Mouse (Mus musculus): ENCODE data around the gene Cd83.

The Cd83 gene

DNA sequence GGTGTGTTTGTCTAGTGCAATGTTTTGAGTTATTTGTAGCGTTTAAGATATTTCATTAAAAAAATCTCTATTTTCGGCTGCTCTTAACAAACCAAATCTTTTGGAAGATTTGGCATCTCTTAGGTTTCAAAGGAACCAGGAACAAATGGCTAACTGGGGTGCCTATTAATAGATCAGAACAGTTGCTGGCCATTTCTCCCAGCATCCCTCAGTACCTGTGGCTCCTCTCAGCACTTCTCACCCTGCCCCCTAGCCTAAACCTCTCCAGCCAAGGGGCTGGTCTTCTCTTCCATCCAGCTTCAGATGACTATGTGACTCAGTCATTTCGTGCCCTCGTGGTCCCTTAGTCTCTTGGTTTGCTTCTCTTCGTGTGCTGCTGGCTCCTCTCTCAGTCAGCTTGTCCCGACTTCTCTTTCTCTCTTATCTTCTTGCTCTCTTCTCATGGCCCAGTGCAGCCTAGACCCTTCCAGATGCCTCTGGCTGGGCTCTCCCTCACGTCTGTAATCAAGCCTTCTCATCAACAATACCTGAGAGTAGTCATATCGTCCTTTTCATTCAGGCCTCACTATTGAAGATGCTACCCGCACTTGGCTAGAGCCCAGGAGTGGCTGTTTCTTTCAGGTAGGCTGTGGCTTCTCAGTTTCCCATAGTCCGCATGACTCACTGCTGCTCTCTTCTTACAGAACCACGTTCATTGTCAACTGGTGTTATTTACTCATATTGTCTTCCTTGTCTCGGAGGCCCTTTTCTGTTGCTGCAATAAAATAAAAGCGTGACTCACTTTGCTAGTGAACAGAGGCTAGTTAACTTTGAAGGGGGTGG is 9.8 kb upstream of the Cd83 start:
- no peak for DNase-seq

- DNase-seq = no peak
These were observed 9.2 kb upstream of the Cd83 start for GRCm38 (mm10) chr13:43775427-43775733.

DNA sequence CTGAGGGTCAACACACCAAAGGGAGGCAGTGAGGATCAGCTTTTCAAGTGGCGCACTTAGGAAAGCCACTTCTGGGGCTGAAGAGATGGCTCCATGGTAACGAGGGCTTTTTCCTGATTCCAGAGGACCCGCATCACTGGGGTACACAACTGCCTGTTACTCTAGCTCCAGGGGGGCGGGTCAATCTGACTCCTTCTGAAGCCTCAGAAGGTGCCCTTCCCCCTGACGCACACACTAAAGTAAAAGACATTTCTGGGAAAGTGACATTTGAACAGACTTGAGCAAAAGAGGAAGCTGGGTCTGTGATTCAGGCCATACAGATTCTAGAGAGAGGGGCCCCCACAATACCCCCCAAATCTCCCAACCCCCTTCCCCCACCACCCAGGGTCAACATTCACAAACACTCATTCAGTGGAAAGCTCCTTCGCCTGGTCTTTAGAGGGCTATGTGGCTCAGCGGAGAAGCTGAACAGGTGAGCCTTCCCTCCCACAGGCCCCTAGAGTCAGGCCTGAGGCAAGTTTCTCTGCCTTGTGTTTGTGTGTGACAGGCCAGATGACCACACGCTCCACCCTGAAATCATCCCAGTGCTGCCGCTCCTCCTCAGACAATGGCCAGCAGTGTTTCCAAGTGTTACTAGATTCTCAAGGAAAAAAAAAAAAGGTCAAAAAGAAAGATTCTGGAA is 7.1 kb upstream of the Cd83 start:
- DNase-seq = no peak

GRCm38 (mm10) chr13:43778021-43778649 is 6.4 kb upstream of the Cd83 start:
- no peak for DNase-seq

- DNase-seq = no peak
These were observed 5.6 kb upstream of the Cd83 start for GRCm38 (mm10) chr13:43778971-43779370.

GRCm38 (mm10) chr13:43780071-43780470 is 4.5 kb upstream of the Cd83 start:
- DNase-seq = no peak

- no peak for DNase-seq
These were observed 1.1 kb downstream of the Cd83 start for GRCm38 (mm10) chr13:43785712-43786072.

- DNase-seq = no peak
These were observed 1.7 kb downstream of the Cd83 start for GRCm38 (mm10) chr13:43786171-43786795.

GRCm38 (mm10) chr13:43787262-43787661 is 2.7 kb downstream of the Cd83 start:
- DNase-seq = no peak

DNA sequence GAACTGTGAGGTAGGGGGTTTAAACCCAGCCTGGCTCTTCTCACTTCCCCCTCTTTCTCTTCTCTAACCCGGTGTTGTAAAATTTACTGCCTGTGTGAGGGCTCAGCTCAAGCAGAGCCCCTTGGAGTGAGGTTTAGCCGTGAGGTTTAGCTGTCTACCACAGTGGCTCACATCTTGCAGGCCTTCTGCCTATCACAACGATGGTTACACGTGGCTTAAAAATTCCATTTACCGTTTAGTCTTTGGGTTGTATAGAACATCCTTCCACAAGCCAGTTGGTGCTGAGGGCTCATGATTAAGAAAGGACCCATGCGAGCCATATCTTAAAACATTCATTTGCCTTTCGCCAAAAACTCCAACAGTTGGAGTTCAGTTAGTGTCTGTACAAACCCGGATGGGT is 3.5 kb downstream of the Cd83 start:
- DNase-seq = no peak

DNA sequence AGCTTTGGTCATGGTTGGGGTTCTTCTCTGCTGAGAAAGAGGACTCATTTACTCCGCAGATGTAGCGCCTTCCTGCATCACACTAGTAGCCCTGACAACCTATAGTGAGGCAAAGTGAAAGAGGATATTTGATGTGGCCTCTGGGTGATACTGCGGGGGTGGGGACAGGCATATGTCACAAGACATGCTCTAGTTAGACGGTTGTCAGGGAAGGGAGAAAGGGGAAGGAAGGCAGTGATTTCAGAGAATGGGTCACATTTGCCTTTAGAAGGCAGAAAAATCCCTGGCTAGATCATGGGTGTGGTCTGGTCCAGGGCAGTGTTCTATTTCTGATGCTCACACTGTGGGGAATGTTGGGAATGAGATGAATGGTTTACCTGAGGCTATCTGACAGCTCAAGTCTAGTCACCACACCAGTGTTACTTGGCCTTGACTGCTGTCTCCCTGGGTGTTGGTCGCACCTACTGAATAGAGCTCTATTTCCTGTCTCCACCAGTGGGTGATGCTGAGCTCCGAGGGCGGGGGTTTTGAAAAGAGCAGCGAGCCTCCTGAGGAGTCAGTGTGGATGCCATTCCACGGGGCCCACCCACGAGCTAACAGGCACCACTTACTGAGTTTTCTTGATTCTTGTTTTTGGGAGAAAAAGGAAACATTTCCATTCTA is 4.5 kb downstream of the Cd83 start:
- DNase-seq = peak; percentile 50

DNA sequence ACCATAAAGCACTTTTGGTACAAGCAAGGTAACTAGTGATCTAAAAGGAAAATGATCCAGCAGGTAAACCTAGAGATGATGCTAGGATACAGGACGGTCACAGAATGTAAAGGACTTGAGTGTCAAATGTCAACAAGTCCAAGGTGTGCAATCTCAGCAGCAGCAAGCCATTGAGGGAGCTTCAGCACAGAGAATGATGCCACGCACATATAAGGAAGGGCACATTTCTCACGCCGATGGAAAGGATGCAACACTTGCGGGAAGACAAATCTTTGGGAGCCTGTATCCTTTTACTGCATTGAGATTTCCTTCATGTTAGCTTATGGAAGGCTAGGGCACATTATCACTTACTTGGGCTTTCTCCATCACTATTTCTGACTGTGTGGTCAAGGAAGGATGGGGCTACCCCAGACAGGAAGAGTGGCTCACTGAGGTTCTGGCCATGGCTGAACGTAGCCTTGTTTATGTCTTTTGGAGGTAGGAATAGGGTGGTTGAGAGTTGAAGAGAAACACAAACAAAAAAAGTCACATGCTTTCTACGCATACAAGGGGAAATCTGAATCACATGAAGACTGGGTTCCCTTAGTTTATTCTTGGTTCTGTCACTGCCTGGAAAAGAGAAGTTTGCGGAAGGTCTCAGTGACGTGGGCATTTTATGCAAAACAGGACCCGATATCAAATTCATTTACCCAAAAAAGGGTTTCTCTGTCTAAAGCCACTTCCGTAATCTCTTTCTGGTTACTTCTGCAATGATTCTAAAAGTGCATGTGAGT is 5.8 kb downstream of the Cd83 start:
- DNase-seq = no peak

GRCm38 (mm10) chr13:43795334-43795733 is 10.8 kb downstream of the Cd83 start:
- DNase-seq = peak; percentile 51

- no peak for DNase-seq
These were observed 14.1 kb downstream of the Cd83 start for GRCm38 (mm10) chr13:43798655-43799054.

DNA sequence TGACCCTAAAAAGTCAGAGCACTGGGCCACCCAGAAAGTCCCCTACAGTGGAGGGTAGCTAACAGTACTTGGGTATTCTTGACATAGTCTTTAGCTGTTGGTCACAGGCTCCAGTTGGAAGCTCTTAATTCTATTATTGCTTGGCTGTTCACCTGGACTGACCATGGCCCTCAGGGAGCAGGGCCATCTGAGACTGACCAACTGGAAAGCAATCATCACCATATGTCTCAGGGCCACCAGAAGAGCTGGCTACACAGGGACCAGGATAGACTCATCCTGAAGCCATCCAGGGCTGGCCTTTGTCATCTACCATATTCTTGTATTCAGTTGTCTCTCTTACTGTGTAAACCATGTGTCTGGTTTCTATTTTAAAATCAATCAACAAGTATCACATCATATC is 15.6 kb downstream of the Cd83 start:
- no peak for DNase-seq

GRCm38 (mm10) chr13:43801961-43802360 is 17.4 kb downstream of the Cd83 start:
- no peak for DNase-seq

- DNase-seq = no peak
These were observed 18.0 kb downstream of the Cd83 start for GRCm38 (mm10) chr13:43802361-43803137.

GRCm38 (mm10) chr13:43804648-43805047 is 20.1 kb downstream of the Cd83 start:
- peak; percentile 24 for DNase-seq

DNA sequence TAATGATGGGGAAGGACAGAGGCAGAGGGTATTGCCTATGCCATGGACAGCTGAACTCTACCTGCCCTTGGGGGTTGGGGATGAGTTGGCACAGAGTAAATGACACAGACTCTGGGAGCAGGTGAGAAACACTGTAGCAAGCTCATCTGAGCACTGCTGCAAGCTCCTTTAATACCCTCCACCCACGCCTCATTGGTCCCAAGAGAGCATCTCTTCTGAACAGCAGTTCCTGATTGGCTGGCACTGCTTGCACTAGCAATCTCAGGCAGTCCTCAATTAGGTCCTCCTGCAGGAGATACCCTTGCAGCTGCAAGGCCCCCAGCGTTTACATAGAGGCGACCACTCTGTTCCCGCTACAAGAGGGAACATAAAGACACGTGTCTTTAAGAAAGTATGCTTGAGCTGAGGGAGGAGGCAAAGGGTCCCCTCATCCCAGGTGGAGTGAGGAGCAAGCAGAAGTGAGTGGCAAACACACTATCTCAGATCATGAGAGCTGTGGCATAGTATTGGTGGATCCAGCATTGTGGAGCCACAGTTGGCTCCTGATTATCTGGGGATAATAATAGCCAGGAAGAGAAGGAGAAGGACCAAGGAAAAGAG is 20.7 kb downstream of the Cd83 start:
- DNase-seq = no peak

- no peak for DNase-seq
These were observed 22.0 kb downstream of the Cd83 start for GRCm38 (mm10) chr13:43806371-43807271.
